Mouse (Mus musculus): ENCODE measurements around the gene Slc25a34. TPM values are rescaled to one million over a fixed set of nuclear protein-coding genes. Genes with fewer than 3 reads are reported as not detected.

The Slc25a34 gene
- total and polyA plus RNA-seq, 2 experiments from 2014 or later, result 17.9 to 56.2 TPM

- Histone ChIP-seq H3K27me3 (ENCODE audit: control insufficient read depth, insufficient read depth, low read length) (no peaks in the 10 kb centered on the region), H3K4me2 (ENCODE audit: low read depth, low read length) (no peak overlapping the region), H3K36me3 (replicated peaks; ENCODE audit: control insufficient read depth, insufficient read depth, low read length) (peaks cover 55% of the 10 kb centered on the region), H3K4me3 (ENCODE audit: low read depth, low read length) (no peak overlapping the region), H3K9me3 (replicated peaks; ENCODE audit: control insufficient read depth, low read length) (no peaks in the 10 kb centered on the region), H3K9ac (replicated peaks; ENCODE audit: low read depth, low read length) (no peak overlapping the region), H3K27ac (ENCODE audit: low read depth) (no peak overlapping the region), H3K4me1 (ENCODE audit: control insufficient read depth, insufficient read depth) (peaks cover 8% of the 10 kb centered on the region)
- WGBS, result 92% methylated on average over 16 of the region's 16 CpGs
- ATAC-seq (ENCODE audit: insufficient read depth, low read depth), result no peak
- TF ChIP-seq EP300 (IDR thresholded peaks at IDR 0.05; ENCODE audit: low read depth), result no peak
- no peak for TF ChIP-seq CTCF (IDR thresholded peaks at IDR 0.05; ENCODE audit: low read depth)
- DNase-seq (ENCODE audit: low spot score), result no peak
These were observed 2.3 kb upstream of the Slc25a34 start for GRCm38 (mm10) chr4:141625774-141626550.

- Histone ChIP-seq H3K4me2 (ENCODE audit: low read depth, low read length) (no peak overlapping the region), H3K27me3 (ENCODE audit: control insufficient read depth, insufficient read depth, low read length) (no peaks in the 10 kb centered on the region), H3K4me3 (ENCODE audit: low read depth, low read length) (no peak overlapping the region), H3K27ac (ENCODE audit: low read depth) (peak overlapping the region; percentile 91; the same call in 1 of the 2 replicates), H3K9me3 (replicated peaks; ENCODE audit: control insufficient read depth, low read length) (no peaks in the 10 kb centered on the region), H3K4me1 (ENCODE audit: control insufficient read depth, insufficient read depth) (peaks cover 8% of the 10 kb centered on the region), H3K9ac (replicated peaks; ENCODE audit: low read depth, low read length) (no peak overlapping the region), H3K36me3 (replicated peaks; ENCODE audit: control insufficient read depth, insufficient read depth, low read length) (peaks cover 47% of the 10 kb centered on the region)
- no peak for ATAC-seq (ENCODE audit: insufficient read depth, low read depth)
- TF ChIP-seq CTCF (IDR thresholded peaks at IDR 0.05; ENCODE audit: low read depth) (peak; percentile 54), EP300 (IDR thresholded peaks at IDR 0.05; ENCODE audit: low read depth) (no peak)
- DNase-seq (ENCODE audit: low spot score), result peak; percentile 49
- WGBS, result 79% methylated on average over 19 of the region's 19 CpGs
These were observed 1.6 kb upstream of the Slc25a34 start for GRCm38 (mm10) chr4:141624983-141625773.

GRCm38 (mm10) chr4:141624134-141624533 lies 513 bp upstream of the Slc25a34 start:
- H3K36me3 ChIP-seq (replicated peaks; ENCODE audit: control insufficient read depth, insufficient read depth, low read length), result peaks cover 37% of the 10 kb centered on the region
- WGBS, result 84% methylated on average over 8 of the region's 8 CpGs
- no peak overlapping the region for H3K9ac ChIP-seq (replicated peaks; ENCODE audit: low read depth, low read length)
- no peak for TF ChIP-seq EP300 (IDR thresholded peaks at IDR 0.05; ENCODE audit: low read depth)
- TF ChIP-seq CTCF (IDR thresholded peaks at IDR 0.05; ENCODE audit: low read depth), result no peak
- ATAC-seq (ENCODE audit: insufficient read depth, low read depth), result peak; percentile 15; the same call in 1 of the 2 replicates
- H3K9me3 ChIP-seq (replicated peaks; ENCODE audit: control insufficient read depth, low read length), result no peaks in the 10 kb centered on the region
- H3K27me3 ChIP-seq (ENCODE audit: control insufficient read depth, insufficient read depth, low read length), result no peaks in the 10 kb centered on the region
- peak overlapping the region; percentile 91 for H3K27ac ChIP-seq (ENCODE audit: low read depth)
- no peak for DNase-seq (ENCODE audit: low spot score)
- no peak overlapping the region for H3K4me2 ChIP-seq (ENCODE audit: low read depth, low read length)
- H3K4me3 ChIP-seq (ENCODE audit: low read depth, low read length), result no peak overlapping the region
- H3K4me1 ChIP-seq (ENCODE audit: control insufficient read depth, insufficient read depth), result peaks cover 8% of the 10 kb centered on the region

- Histone ChIP-seq H3K4me2 (ENCODE audit: low read depth, low read length) (peak overlapping the region; percentile 46), H3K27me3 (ENCODE audit: control insufficient read depth, insufficient read depth, low read length) (no peaks in the 10 kb centered on the region), H3K4me3 (ENCODE audit: low read depth, low read length) (peak overlapping the region; percentile 26; the same call in 1 of the 2 replicates), H3K4me1 (ENCODE audit: control insufficient read depth, insufficient read depth) (peaks cover 14% of the 10 kb centered on the region), H3K9me3 (replicated peaks; ENCODE audit: control insufficient read depth, low read length) (no peaks in the 10 kb centered on the region), H3K27ac (ENCODE audit: low read depth) (peak overlapping the region; percentile 91), H3K36me3 (replicated peaks; ENCODE audit: control insufficient read depth, insufficient read depth, low read length) (peaks cover 26% of the 10 kb centered on the region), H3K9ac (replicated peaks; ENCODE audit: low read depth, low read length) (no peak overlapping the region; the same call in 1 of the 2 replicates)
- ATAC-seq (ENCODE audit: insufficient read depth, low read depth) (no peak), DNase-seq (ENCODE audit: low spot score) (no peak)
- TF ChIP-seq EP300 (IDR thresholded peaks at IDR 0.05; ENCODE audit: low read depth) (no peak), CTCF (IDR thresholded peaks at IDR 0.05; ENCODE audit: low read depth) (no peak)
- 86% methylated on average over 11 of the region's 11 CpGs for WGBS
These were observed 584 bp downstream of the Slc25a34 start for GRCm38 (mm10) chr4:141623037-141623436.

DNA sequence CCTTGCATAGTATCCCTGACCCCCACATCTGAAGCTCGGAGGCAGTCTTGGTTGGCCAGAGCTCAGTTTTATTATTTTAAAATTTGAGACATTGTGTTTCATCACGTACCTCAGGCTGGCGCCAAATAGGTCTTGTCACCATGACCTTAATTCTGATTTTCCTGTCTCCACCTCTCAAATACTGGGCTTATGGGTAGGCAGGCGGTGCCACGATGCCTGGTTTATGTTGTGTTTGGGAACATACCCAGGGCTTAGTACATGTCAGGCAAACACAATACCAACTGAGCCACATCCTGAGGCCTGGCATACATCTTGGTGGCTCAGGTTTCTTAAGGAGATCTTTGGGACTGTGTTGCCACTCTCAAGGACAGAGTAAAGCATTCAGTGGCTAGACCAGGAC lies 1.0 kb downstream of the Slc25a34 start:
- peak overlapping the region; percentile 26; the same call in 1 of the 2 replicates for H3K4me3 ChIP-seq (ENCODE audit: low read depth, low read length)
- WGBS, result 79% methylated on average over 5 of the region's 5 CpGs
- H3K9ac ChIP-seq (replicated peaks; ENCODE audit: low read depth, low read length), result no peak overlapping the region
- peaks cover 18% of the 10 kb centered on the region for H3K4me1 ChIP-seq (ENCODE audit: control insufficient read depth, insufficient read depth)
- DNase-seq (ENCODE audit: low spot score) (no peak), ATAC-seq (ENCODE audit: insufficient read depth, low read depth) (no peak)
- no peaks in the 10 kb centered on the region for H3K9me3 ChIP-seq (replicated peaks; ENCODE audit: control insufficient read depth, low read length)
- H3K27me3 ChIP-seq (ENCODE audit: control insufficient read depth, insufficient read depth, low read length), result no peaks in the 10 kb centered on the region
- TF ChIP-seq EP300 (IDR thresholded peaks at IDR 0.05; ENCODE audit: low read depth) (no peak), CTCF (IDR thresholded peaks at IDR 0.05; ENCODE audit: low read depth) (no peak)
- H3K27ac ChIP-seq (ENCODE audit: low read depth), result peak overlapping the region; percentile 91; the same call in 1 of the 2 replicates
- H3K4me2 ChIP-seq (ENCODE audit: low read depth, low read length), result peak overlapping the region; percentile 46; the same call in 1 of the 2 replicates
- peaks cover 21% of the 10 kb centered on the region for H3K36me3 ChIP-seq (replicated peaks; ENCODE audit: control insufficient read depth, insufficient read depth, low read length)

Data from heart, postnatal 0 days (tissue).